9 mouse cellular contexts compared by ENCODE assay signal in the genomic region with DNA sequence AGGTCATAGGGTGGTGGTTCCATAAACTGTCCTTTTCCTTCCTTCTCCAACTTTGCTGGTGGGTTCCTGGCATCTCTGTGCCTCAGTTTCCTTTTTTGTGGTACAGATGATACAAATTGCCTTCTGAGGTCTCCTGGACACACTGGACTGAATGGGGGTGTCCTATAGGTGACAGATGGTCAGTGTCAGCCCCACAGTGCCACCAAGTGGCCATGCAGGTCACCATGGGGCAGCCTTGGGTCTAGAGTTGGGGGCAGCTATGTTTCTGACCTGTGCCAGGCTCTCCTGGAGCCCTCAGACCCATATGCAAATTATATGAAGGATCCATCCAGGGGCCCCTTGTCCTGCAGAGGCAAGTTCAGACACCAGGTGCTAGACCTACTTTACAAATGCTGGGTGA. TPM values are rescaled to one million over a fixed set of nuclear protein-coding genes. Genes with fewer than 3 reads are reported as not detected.
DNase-seq lines count a peak whose midpoint lies in the region; ATAC-seq and TF ChIP-seq lines count a peak whose summit lies in the region.
"Had no signal": no experiment of that assay in that cellular context is flagged by ENCODE, and none has a peak within 500 bp of the region (broad histone marks: within the 10 kb centered on the region; RNA-seq: fewer than 3 reads in every experiment).

No protein-coding gene starts in this region.

- TF ChIP-seq CTCF in heart, postnatal 0 days (IDR thresholded peaks at IDR 0.05; ENCODE audit: low read depth), result peak; percentile 68

- H3K4me2 ChIP-seq in heart, postnatal 0 days (ENCODE audit: low read depth, low read length), result no peak overlapping the region
- H3K4me2 ChIP-seq in intestine, embryonic 16.5 days (ENCODE audit: low read depth, low read length), result no peak overlapping the region
- H3K4me2 ChIP-seq: neural tube, embryonic 12.5 days had no signal

- H3K36me3 ChIP-seq in heart, embryonic 10.5 days, result no peaks in the 10 kb centered on the region
- H3K36me3 ChIP-seq in heart, postnatal 0 days (replicated peaks; ENCODE audit: control insufficient read depth, insufficient read depth, low read length), result no peaks in the 10 kb centered on the region
- no peaks in the 10 kb centered on the region for H3K36me3 ChIP-seq in intestine, embryonic 16.5 days (ENCODE audit: control insufficient read depth, insufficient read depth, low read length)
- H3K36me3 ChIP-seq: neural tube, embryonic 12.5 days had no signal

- ATAC-seq in heart, postnatal 0 days (ENCODE audit: insufficient read depth, low read depth), result peak; percentile 60; the same call in 1 of the 2 replicates
- no peak for ATAC-seq in frontal cortex, adult (ENCODE audit: low TSS enrichment)
- no peak for ATAC-seq in intestine, embryonic 16.5 days

- no peak overlapping the region for H3K27ac ChIP-seq in heart, embryonic 10.5 days
- no peak overlapping the region for H3K27ac ChIP-seq in heart, postnatal 0 days (ENCODE audit: low read depth)
- H3K27ac ChIP-seq in intestine, embryonic 16.5 days (ENCODE audit: low read length), result no peak overlapping the region
- H3K27ac ChIP-seq: neural tube, embryonic 12.5 days had no signal

- no peak overlapping the region for H3K9ac ChIP-seq in heart, postnatal 0 days (replicated peaks; ENCODE audit: low read depth, low read length)
- no peak overlapping the region for H3K9ac ChIP-seq in intestine, embryonic 16.5 days (ENCODE audit: low read depth, low read length)

- no peaks in the 10 kb centered on the region for H3K9me3 ChIP-seq in heart, embryonic 10.5 days
- H3K9me3 ChIP-seq in heart, postnatal 0 days (replicated peaks; ENCODE audit: control insufficient read depth, low read length), result no peaks in the 10 kb centered on the region
- H3K9me3 ChIP-seq in intestine, embryonic 16.5 days (ENCODE audit: control insufficient read depth, low read length), result no peaks in the 10 kb centered on the region
- H3K9me3 ChIP-seq: neural tube, embryonic 12.5 days had no signal

- H3K4me1 ChIP-seq in heart, embryonic 10.5 days, result peaks cover 15% of the 10 kb centered on the region
- no peaks in the 10 kb centered on the region for H3K4me1 ChIP-seq in heart, postnatal 0 days (ENCODE audit: control insufficient read depth, insufficient read depth)
- peaks cover 4% of the 10 kb centered on the region; the same call in 1 of the 2 replicates for H3K4me1 ChIP-seq in intestine, embryonic 16.5 days (ENCODE audit: control insufficient read depth, insufficient read depth, low read length)

- TF ChIP-seq EP300 in heart, postnatal 0 days (IDR thresholded peaks at IDR 0.05; ENCODE audit: low read depth), result no peak

- H3K4me3 ChIP-seq in heart, embryonic 10.5 days, result no peak overlapping the region
- no peak overlapping the region for H3K4me3 ChIP-seq in heart, postnatal 0 days (ENCODE audit: low read depth, low read length)
- no peak overlapping the region for H3K4me3 ChIP-seq in intestine, embryonic 16.5 days (ENCODE audit: low read length)
- H3K4me3 ChIP-seq: neural tube, embryonic 12.5 days had no signal

- H3K27me3 ChIP-seq in heart, embryonic 10.5 days (ENCODE audit: insufficient read depth, poor library complexity, severe bottlenecking), result peaks cover 49% of the 10 kb centered on the region
- H3K27me3 ChIP-seq in heart, postnatal 0 days (ENCODE audit: control insufficient read depth, insufficient read depth, low read length), result peaks cover 22% of the 10 kb centered on the region
- no peaks in the 10 kb centered on the region for H3K27me3 ChIP-seq in intestine, embryonic 16.5 days (replicated peaks; ENCODE audit: control insufficient read depth, insufficient read depth, low read length)

- peak; percentile 50 to 78 for DNase-seq in heart, adult 18-20 months
- no peak for DNase-seq in heart, embryonic 10.5 days (ENCODE audit: low spot score)
- DNase-seq in 3T3-L1 (ENCODE audit: low read depth, low spot score), result peak; percentile 44
- DNase-seq in adrenal gland, postnatal 14 days, result peak; percentile 62
- no peak for DNase-seq in heart, postnatal 0 days (ENCODE audit: low spot score)
- peak; percentile 34 for DNase-seq in lung, postnatal 25 days (ENCODE audit: low spot score)

RNA-seq across cellular contexts. Expression of gene Gm26897, which starts 50.8 kb away (rescaled TPM):
- not detected for total RNA-seq in heart, adult 18-20 months (2021)
- not detected in 2 replicates for polyA plus RNA-seq in heart, embryonic 10.5 days (2016; fragmentation: Nextera tagmentation; extraction: Ambion mirVana)
- total RNA-seq in adrenal gland, postnatal 14 days (2021), result not detected in 2 replicates
- total RNA-seq in heart, postnatal 0 days (2014; rRNA removed; ENCODE audit: low replicate concordance), result not detected in 2 replicates
- polyA plus RNA-seq in heart, postnatal 0 days (2015; fragmentation: Nextera tagmentation; extraction: Ambion mirVana), result not detected in 2 replicates
- not detected in 2 replicates for polyA plus RNA-seq in intestine, embryonic 16.5 days (2015; fragmentation: Nextera tagmentation; extraction: Ambion mirVana)
- polyA plus RNA-seq: neural tube, embryonic 12.5 days had no signal

Comparison
In these comparisons a context has a peak if more than half of its experiments do, and no peak if none do; other contexts are left out.
1. DNase-seq: peak in heart, adult 18-20 months (2 of 2), 3T3-L1 (single experiment), adrenal gland, postnatal 14 days (single experiment) and lung, postnatal 25 days (single experiment); none in heart, embryonic 10.5 days (single experiment) and heart, postnatal 0 days (single experiment).